Comparison of ENCODE assay signal across 28 mouse cellular contexts in the genomic region with DNA sequence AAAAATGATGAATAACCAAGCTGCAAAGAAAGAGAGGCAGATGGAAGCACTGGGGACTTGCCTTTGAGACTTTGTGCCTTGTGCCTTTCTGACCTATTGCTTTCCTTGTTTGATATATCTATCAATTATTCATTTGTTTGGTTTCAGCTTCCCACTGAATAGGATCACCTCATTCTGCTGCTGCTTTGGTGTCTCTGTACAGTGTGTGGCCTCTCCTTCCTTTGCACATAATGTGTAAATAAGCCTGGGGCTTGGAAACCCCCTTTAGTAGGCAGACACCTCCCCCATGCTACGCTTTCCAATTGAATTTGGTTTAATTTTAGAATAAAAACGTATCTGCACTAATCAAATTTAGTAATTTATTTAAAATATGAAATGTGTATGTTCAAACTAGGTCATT.
DNase-seq lines count a peak whose midpoint lies in the region; ATAC-seq lines count a peak whose summit lies in the region.
"Had no signal": no experiment of that assay in that cellular context is flagged by ENCODE, and none has a peak within 500 bp of the region (broad histone marks: within the 10 kb centered on the region; RNA-seq: fewer than 3 reads in every experiment).

No protein-coding gene starts in this region.

- H3K4me2 ChIP-seq in hindbrain, embryonic 11.5 days (replicated peaks; ENCODE audit: low read depth, low read length), result no peak overlapping the region
- no peak overlapping the region for H3K4me2 ChIP-seq in hindbrain, embryonic 14.5 days (replicated peaks)
- no peak overlapping the region for H3K4me2 ChIP-seq in midbrain, embryonic 13.5 days (replicated peaks)
- no peak overlapping the region for H3K4me2 ChIP-seq in midbrain, embryonic 16.5 days (ENCODE audit: low read length)
- H3K4me2 ChIP-seq: embryonic facial prominence, embryonic 13.5 days; embryonic facial prominence, embryonic 15.5 days; forebrain, embryonic 12.5 days had no signal

- DNase-seq in hindbrain, embryonic 11.5 days (ENCODE audit: low spot score), result no peak
- no peak for DNase-seq in hindbrain, embryonic 14.5 days (ENCODE audit: low spot score)
- DNase-seq in retina, embryonic 14.5 days (ENCODE audit: low spot score), result peak; percentile 13
- no peak for DNase-seq in retina, postnatal 1 day
- DNase-seq: adrenal gland, adult 8-10 months; adrenal gland, postnatal 14 days; adrenal gland, postnatal 36 days; B cell, adult 2 months; cerebellum, adult 11 months; cerebellum, adult 18-20 months; cerebellum, adult 8-10 months; cerebellum, adult 9-11 months; cerebellum, postnatal 14 days; cerebellum, postnatal 36 days; embryo, embryonic 11 days had no signal

- peak; percentile 61; the same call in 1 of the 2 replicates for ATAC-seq in hindbrain, embryonic 11.5 days (ENCODE audit: low FRiP score)
- no peak for ATAC-seq in hindbrain, embryonic 14.5 days (ENCODE audit: low FRiP score)
- ATAC-seq in midbrain, embryonic 13.5 days, result peak; percentile 62; the same call in 1 of the 2 replicates
- no peak for ATAC-seq in midbrain, embryonic 16.5 days
- ATAC-seq: activated CD4-positive, CD25-positive, alpha-beta regulatory T cell, adult 4 months; CD4-positive, CD25-positive, alpha-beta regulatory T cell, adult 4 months; forebrain, embryonic 14.5 days had no signal

- 77% methylated on average over 2 of the region's 2 CpGs for WGBS in hindbrain, embryonic 11.5 days
- WGBS in hindbrain, embryonic 14.5 days, result 77% methylated on average over 2 of the region's 2 CpGs
- WGBS in midbrain, embryonic 13.5 days, result 75% methylated on average over 2 of the region's 2 CpGs
- 71% methylated on average over 2 of the region's 2 CpGs for WGBS in midbrain, embryonic 16.5 days

- H3K36me3 ChIP-seq in hindbrain, embryonic 11.5 days (ENCODE audit: control insufficient read depth, insufficient read depth, low read length), result no peaks in the 10 kb centered on the region
- H3K36me3 ChIP-seq in hindbrain, embryonic 14.5 days (replicated peaks; ENCODE audit: control insufficient read depth, insufficient read depth), result no peaks in the 10 kb centered on the region
- H3K36me3 ChIP-seq in midbrain, embryonic 13.5 days, result no peaks in the 10 kb centered on the region
- no peaks in the 10 kb centered on the region for H3K36me3 ChIP-seq in midbrain, embryonic 16.5 days (ENCODE audit: control insufficient read depth, insufficient read depth, low read length)
- H3K36me3 ChIP-seq: embryonic facial prominence, embryonic 13.5 days; embryonic facial prominence, embryonic 15.5 days; forebrain, embryonic 10.5 days; forebrain, embryonic 12.5 days; G1E had no signal

- H3K9me3 ChIP-seq in hindbrain, embryonic 11.5 days (ENCODE audit: control insufficient read depth, low read length), result no peaks in the 10 kb centered on the region
- no peaks in the 10 kb centered on the region for H3K9me3 ChIP-seq in hindbrain, embryonic 14.5 days (ENCODE audit: control insufficient read depth, low read length)
- no peaks in the 10 kb centered on the region for H3K9me3 ChIP-seq in midbrain, embryonic 13.5 days
- no peaks in the 10 kb centered on the region for H3K9me3 ChIP-seq in midbrain, embryonic 16.5 days (replicated peaks; ENCODE audit: control insufficient read depth, low read length, poor library complexity, severe bottlenecking)
- H3K9me3 ChIP-seq: embryonic facial prominence, embryonic 13.5 days; embryonic facial prominence, embryonic 15.5 days; forebrain, embryonic 10.5 days; forebrain, embryonic 12.5 days; G1E had no signal

- no peak overlapping the region for H3K27ac ChIP-seq in hindbrain, embryonic 11.5 days (ENCODE audit: low read depth, low read length)
- H3K27ac ChIP-seq in hindbrain, embryonic 14.5 days, result no peak overlapping the region
- H3K27ac ChIP-seq in midbrain, embryonic 13.5 days, result no peak overlapping the region
- no peak overlapping the region for H3K27ac ChIP-seq in midbrain, embryonic 16.5 days (ENCODE audit: low read length)
- H3K27ac ChIP-seq: embryonic facial prominence, embryonic 13.5 days; embryonic facial prominence, embryonic 15.5 days; forebrain, embryonic 10.5 days; forebrain, embryonic 12.5 days had no signal

- H3K27me3 ChIP-seq in hindbrain, embryonic 11.5 days (ENCODE audit: control insufficient read depth, insufficient read depth, low read length), result no peaks in the 10 kb centered on the region
- no peaks in the 10 kb centered on the region for H3K27me3 ChIP-seq in hindbrain, embryonic 14.5 days (ENCODE audit: control insufficient read depth, insufficient read depth, low read length)
- H3K27me3 ChIP-seq in midbrain, embryonic 13.5 days, result peaks cover 12% of the 10 kb centered on the region
- H3K27me3 ChIP-seq in midbrain, embryonic 16.5 days (ENCODE audit: control insufficient read depth, insufficient read depth, low read depth, low read length), result no peaks in the 10 kb centered on the region
- H3K27me3 ChIP-seq: CH12.LX; embryonic facial prominence, embryonic 15.5 days; forebrain, embryonic 12.5 days; Patski had no signal

- no peaks in the 10 kb centered on the region for H3K4me1 ChIP-seq in hindbrain, embryonic 11.5 days (replicated peaks; ENCODE audit: control insufficient read depth, insufficient read depth, low read length)
- no peaks in the 10 kb centered on the region for H3K4me1 ChIP-seq in hindbrain, embryonic 14.5 days (replicated peaks; ENCODE audit: control insufficient read depth, insufficient read depth, low read length)
- peaks cover 3% of the 10 kb centered on the region; the same call in 1 of the 2 replicates for H3K4me1 ChIP-seq in midbrain, embryonic 13.5 days (replicated peaks)
- peaks cover 3% of the 10 kb centered on the region; the same call in 1 of the 2 replicates for H3K4me1 ChIP-seq in midbrain, embryonic 16.5 days (ENCODE audit: control insufficient read depth, insufficient read depth, low read length)
- H3K4me1 ChIP-seq: embryonic facial prominence, embryonic 13.5 days; embryonic facial prominence, embryonic 15.5 days; forebrain, embryonic 12.5 days had no signal

- H3K4me3 ChIP-seq in hindbrain, embryonic 11.5 days (ENCODE audit: low read depth, low read length), result no peak overlapping the region
- no peak overlapping the region for H3K4me3 ChIP-seq in hindbrain, embryonic 14.5 days (replicated peaks; ENCODE audit: low read length)
- H3K4me3 ChIP-seq in midbrain, embryonic 13.5 days (replicated peaks), result no peak overlapping the region
- H3K4me3 ChIP-seq in midbrain, embryonic 16.5 days (ENCODE audit: low read depth, low read length), result no peak overlapping the region
- H3K4me3 ChIP-seq: embryonic facial prominence, embryonic 13.5 days; embryonic facial prominence, embryonic 15.5 days; erythroblast, embryonic 14.5 days; forebrain, embryonic 10.5 days; forebrain, embryonic 12.5 days had no signal

- H3K9ac ChIP-seq in hindbrain, embryonic 11.5 days (ENCODE audit: low read depth, low read length), result no peak overlapping the region
- H3K9ac ChIP-seq in hindbrain, embryonic 14.5 days, result no peak overlapping the region
- H3K9ac ChIP-seq in midbrain, embryonic 13.5 days (replicated peaks), result no peak overlapping the region
- no peak overlapping the region for H3K9ac ChIP-seq in midbrain, embryonic 16.5 days (ENCODE audit: low read depth, low read length)
- H3K9ac ChIP-seq: embryonic facial prominence, embryonic 13.5 days; embryonic facial prominence, embryonic 15.5 days; forebrain, embryonic 12.5 days had no signal

Comparison
In these comparisons a context has a peak if more than half of its experiments do, and no peak if none do; other contexts are left out.
1. ATAC-seq: peak in hindbrain, embryonic 11.5 days (single experiment) and midbrain, embryonic 13.5 days (single experiment); none in hindbrain, embryonic 14.5 days (single experiment) and midbrain, embryonic 16.5 days (single experiment).